Mouse (Mus musculus) mesoderm, embryonic 11.5 days (tissue): Measurements from ENCODE around the gene Myg1.

Source experiments
- DNase-seq: peaks from one replicate; pipeline ENCODE4 v3.0.0-alpha.2; 2012; ENCODE audit warnings: low read depth, low spot score

The Myg1 gene

DNA sequence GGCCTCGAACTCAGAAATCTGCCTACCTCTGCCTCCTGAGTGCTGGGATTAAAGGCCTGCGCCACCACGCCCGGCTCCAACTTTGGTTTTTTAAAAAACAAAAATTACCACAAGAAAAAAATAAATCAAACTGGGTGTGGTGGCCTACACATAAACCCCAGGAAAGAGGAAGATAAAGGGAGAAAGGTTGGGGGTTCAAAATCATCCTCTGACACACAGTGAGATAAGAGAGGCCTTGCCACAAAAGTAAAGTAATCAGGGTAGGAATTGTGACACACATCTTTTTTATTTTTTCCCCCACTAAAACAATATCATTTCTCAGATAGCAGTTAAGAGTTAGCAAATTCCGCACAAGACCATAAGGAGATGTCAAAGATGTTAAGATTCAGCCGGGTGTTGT lies 52.2 kb downstream of the Myg1 start:
- DNase-seq = no peak

DNA sequence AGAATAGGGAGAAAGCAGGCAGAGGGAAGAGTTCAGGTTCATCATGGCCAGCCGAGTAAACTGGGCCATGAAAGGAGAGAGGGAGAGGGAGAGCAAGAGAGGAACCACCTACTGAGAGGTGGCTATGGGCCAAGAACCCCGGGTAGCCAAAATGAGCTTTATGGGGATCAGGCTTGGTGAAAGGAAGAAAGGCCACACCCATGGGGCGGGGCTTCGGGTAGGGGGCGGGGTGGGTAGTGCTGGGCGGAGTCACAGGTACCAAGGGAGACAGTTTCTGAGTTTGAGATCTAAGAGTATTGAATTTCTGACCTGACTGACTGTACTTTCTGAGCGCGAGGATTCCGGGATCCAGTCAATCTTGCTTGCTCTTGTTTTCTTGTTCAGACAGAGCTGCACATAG lies 55.1 kb downstream of the Myg1 start:
- DNase-seq = no peak
